Mouse (Mus musculus) kidney, adult 10 weeks (tissue): Measurements from ENCODE around the gene Ptn. TPM values are rescaled to one million over a fixed set of nuclear protein-coding genes. Genes with fewer than 3 reads are reported as not detected.

Source experiments
- polyA plus RNA-seq: library from polyadenylated mRNA; stranded (reverse); fragments of 350-450 nt; fragmentation: Illumina TruSeq; extraction: RNeasy Lipid Tissue Mini Kit (QIAGEN cat#74804); gene quantifications from one replicate; pipeline ENCODE4 v1.2.3, GENCODE M21; 2014; ENCODE audit warnings: low read depth, low replicate concordance

Gene Ptn
- polyA plus RNA-seq = 10.1 TPM

GRCm38 (mm10) chr6:36809747-36810285 is at the start of gene Ptn:
Gene Ptn, minus strand, starts transcription at chr6:36810220.

